In the genomic region with DNA sequence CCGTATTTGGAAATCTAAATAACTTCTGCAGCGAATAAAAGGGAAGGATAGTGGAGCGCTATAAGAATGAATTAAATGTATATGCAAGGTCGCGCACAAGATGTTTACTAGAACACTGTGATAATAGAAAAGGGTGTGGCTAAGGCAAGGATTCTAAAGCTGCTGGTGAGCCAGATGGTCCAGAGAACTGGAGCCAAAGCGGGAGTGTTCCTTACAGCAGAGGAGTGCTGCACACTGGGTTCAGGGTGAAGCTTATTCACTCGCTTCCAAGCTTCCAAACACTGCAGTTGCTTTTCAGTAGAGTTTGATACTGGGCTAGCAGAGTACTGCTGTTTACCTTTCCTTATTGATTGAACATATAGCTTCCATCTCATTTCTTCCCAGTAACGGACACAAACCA, we compare ENCODE assay signal across 15 mouse cellular contexts. TPM values are rescaled to one million over a fixed set of nuclear protein-coding genes. Genes with fewer than 3 reads are reported as not detected.
DNase-seq lines count a peak whose midpoint lies in the region; ATAC-seq and TF ChIP-seq lines count a peak whose summit lies in the region.
"Had no signal": no experiment of that assay in that cellular context is flagged by ENCODE, and none has a peak within 500 bp of the region (broad histone marks: within the 10 kb centered on the region; RNA-seq: fewer than 3 reads in every experiment).

No protein-coding gene starts in this region.

- H3K4me3 ChIP-seq in forebrain, embryonic 16.5 days (replicated peaks; ENCODE audit: low read length), result no peak overlapping the region
- no peak overlapping the region for H3K4me3 ChIP-seq in forebrain, embryonic 15.5 days
- no peak overlapping the region for H3K4me3 ChIP-seq in liver, postnatal 0 days (ENCODE audit: low read depth, low read length)
- H3K4me3 ChIP-seq in liver, embryonic 12.5 days, result no peak overlapping the region
- no peak overlapping the region for H3K4me3 ChIP-seq in neural tube, embryonic 15.5 days (replicated peaks)
- H3K4me3 ChIP-seq: hindbrain, embryonic 12.5 days; liver, embryonic 13.5 days; neural tube, embryonic 13.5 days had no signal

- ATAC-seq in forebrain, embryonic 16.5 days, result 0 out of 2 replicates have a peak, but pooled peaks have one; percentile 20
- ATAC-seq in forebrain, embryonic 15.5 days (replicated peaks), result no peak
- ATAC-seq in liver, postnatal 0 days, result no peak
- ATAC-seq in liver, embryonic 12.5 days, result no peak
- ATAC-seq in neural tube, embryonic 15.5 days (ENCODE audit: low FRiP score), result no peak

- TF ChIP-seq EP300 in liver, postnatal 0 days (IDR thresholded peaks at IDR 0.05; ENCODE audit: low read depth), result no peak

- H3K4me2 ChIP-seq in forebrain, embryonic 16.5 days (ENCODE audit: low read length), result no peak overlapping the region
- H3K4me2 ChIP-seq in forebrain, embryonic 15.5 days (replicated peaks), result no peak overlapping the region
- no peak overlapping the region for H3K4me2 ChIP-seq in liver, postnatal 0 days (ENCODE audit: low read depth, low read length)
- no peak overlapping the region for H3K4me2 ChIP-seq in liver, embryonic 12.5 days
- no peak overlapping the region for H3K4me2 ChIP-seq in neural tube, embryonic 15.5 days
- H3K4me2 ChIP-seq: hindbrain, embryonic 12.5 days; liver, embryonic 13.5 days; neural tube, embryonic 13.5 days had no signal

- no peak overlapping the region for H3K27ac ChIP-seq in forebrain, embryonic 16.5 days (ENCODE audit: low read length)
- no peak overlapping the region for H3K27ac ChIP-seq in forebrain, embryonic 15.5 days (replicated peaks)
- H3K27ac ChIP-seq in liver, postnatal 0 days (ENCODE audit: low read depth), result peak overlapping the region; percentile 5; the same call in 1 of the 2 replicates
- no peak overlapping the region for H3K27ac ChIP-seq in liver, embryonic 12.5 days
- H3K27ac ChIP-seq in neural tube, embryonic 15.5 days (replicated peaks), result no peak overlapping the region
- H3K27ac ChIP-seq: hindbrain, embryonic 12.5 days; liver, embryonic 13.5 days; neural tube, embryonic 13.5 days had no signal

- no peak overlapping the region for H3K9ac ChIP-seq in forebrain, embryonic 16.5 days (replicated peaks; ENCODE audit: low read depth, low read length)
- no peak overlapping the region for H3K9ac ChIP-seq in forebrain, embryonic 15.5 days (replicated peaks)
- H3K9ac ChIP-seq in liver, postnatal 0 days (replicated peaks), result no peak overlapping the region
- H3K9ac ChIP-seq in liver, embryonic 12.5 days, result no peak overlapping the region
- H3K9ac ChIP-seq in neural tube, embryonic 15.5 days (replicated peaks), result no peak overlapping the region
- H3K9ac ChIP-seq: hindbrain, embryonic 12.5 days; liver, embryonic 13.5 days; neural tube, embryonic 13.5 days had no signal

- TF ChIP-seq CTCF in liver, postnatal 0 days (IDR thresholded peaks at IDR 0.05; ENCODE audit: low read depth), result no peak

- H3K27me3 ChIP-seq in forebrain, embryonic 16.5 days (replicated peaks; ENCODE audit: control insufficient read depth, insufficient read depth, low read length), result no peaks in the 10 kb centered on the region
- H3K27me3 ChIP-seq in forebrain, embryonic 15.5 days, result no peaks in the 10 kb centered on the region
- H3K27me3 ChIP-seq in liver, postnatal 0 days (ENCODE audit: insufficient read depth, low read length), result no peaks in the 10 kb centered on the region
- H3K27me3 ChIP-seq in liver, embryonic 12.5 days (replicated peaks), result no peaks in the 10 kb centered on the region
- H3K27me3 ChIP-seq in neural tube, embryonic 15.5 days (replicated peaks), result no peaks in the 10 kb centered on the region
- H3K27me3 ChIP-seq: hindbrain, embryonic 12.5 days; liver, embryonic 13.5 days; neural tube, embryonic 13.5 days had no signal

- H3K4me1 ChIP-seq in forebrain, embryonic 16.5 days (replicated peaks; ENCODE audit: control insufficient read depth, insufficient read depth, low read length), result no peaks in the 10 kb centered on the region; the same call in 1 of the 2 replicates
- no peaks in the 10 kb centered on the region for H3K4me1 ChIP-seq in forebrain, embryonic 15.5 days
- no peaks in the 10 kb centered on the region for H3K4me1 ChIP-seq in liver, postnatal 0 days (ENCODE audit: insufficient read depth)
- no peaks in the 10 kb centered on the region for H3K4me1 ChIP-seq in liver, embryonic 12.5 days
- H3K4me1 ChIP-seq in neural tube, embryonic 15.5 days, result no peaks in the 10 kb centered on the region
- H3K4me1 ChIP-seq: hindbrain, embryonic 12.5 days; liver, embryonic 13.5 days; neural tube, embryonic 13.5 days had no signal

- WGBS in forebrain, embryonic 16.5 days, result 82% methylated on average over 8 of the region's 8 CpGs
- WGBS in forebrain, embryonic 15.5 days, result 78% methylated on average over 8 of the region's 8 CpGs
- 76% methylated on average over 8 of the region's 8 CpGs for WGBS in liver, postnatal 0 days (ENCODE audit: insufficient replicate concordance)
- 86% methylated on average over 8 of the region's 8 CpGs for WGBS in liver, embryonic 12.5 days (ENCODE audit: insufficient replicate concordance)
- 87% methylated on average over 8 of the region's 8 CpGs for WGBS in neural tube, embryonic 15.5 days

- no peaks in the 10 kb centered on the region for H3K36me3 ChIP-seq in forebrain, embryonic 16.5 days (ENCODE audit: control insufficient read depth, insufficient read depth)
- H3K36me3 ChIP-seq in forebrain, embryonic 15.5 days, result no peaks in the 10 kb centered on the region
- no peaks in the 10 kb centered on the region for H3K36me3 ChIP-seq in liver, postnatal 0 days (replicated peaks; ENCODE audit: insufficient read depth, low read length)
- H3K36me3 ChIP-seq in liver, embryonic 12.5 days, result no peaks in the 10 kb centered on the region
- H3K36me3 ChIP-seq in neural tube, embryonic 15.5 days, result no peaks in the 10 kb centered on the region
- H3K36me3 ChIP-seq: G1E; hindbrain, embryonic 12.5 days; liver, embryonic 13.5 days; neural tube, embryonic 13.5 days had no signal

- no peaks in the 10 kb centered on the region for H3K9me3 ChIP-seq in forebrain, embryonic 16.5 days (ENCODE audit: control insufficient read depth, low read length)
- no peaks in the 10 kb centered on the region for H3K9me3 ChIP-seq in forebrain, embryonic 15.5 days
- no peaks in the 10 kb centered on the region for H3K9me3 ChIP-seq in liver, postnatal 0 days (ENCODE audit: low read length)
- H3K9me3 ChIP-seq in liver, embryonic 12.5 days (replicated peaks), result no peaks in the 10 kb centered on the region
- H3K9me3 ChIP-seq in neural tube, embryonic 15.5 days (replicated peaks), result no peaks in the 10 kb centered on the region
- H3K9me3 ChIP-seq: G1E; hindbrain, embryonic 12.5 days; liver, embryonic 13.5 days; neural tube, embryonic 13.5 days had no signal

- no peak for DNase-seq in liver, postnatal 0 days
- DNase-seq in cerebellum, adult 11 months, result peak; percentile 30
- peak; percentile 49 to 62 for DNase-seq in cerebellum, postnatal 25 days
- no peak for DNase-seq in right cerebral cortex, adult 18-20 months
- DNase-seq: adrenal gland, postnatal 10 days; kidney, postnatal 25 days; liver, embryonic 13.5 days; thymus, postnatal 14 days had no signal

RNA-seq across cellular contexts. Expression of a gene that starts 14.5 kb away (rescaled TPM):
- 8.0 and 12.1 TPM in 2 replicates for polyA plus RNA-seq in forebrain, embryonic 16.5 days (2015; fragmentation: Nextera tagmentation; extraction: Ambion mirVana)
- polyA plus RNA-seq in forebrain, embryonic 15.5 days (2015; fragmentation: Nextera tagmentation; extraction: Ambion mirVana), result 10.2 and 10.6 TPM in 2 replicates
- polyA plus RNA-seq in liver, postnatal 0 days (2015; fragmentation: Nextera tagmentation; extraction: Ambion mirVana), result 4.5 and 6.1 TPM in 2 replicates
- polyA plus RNA-seq in liver, embryonic 12.5 days (2016; fragmentation: Nextera tagmentation; extraction: Ambion mirVana), result 0.13 and 0.49 TPM in 2 replicates
- polyA plus RNA-seq in neural tube, embryonic 15.5 days (2015; fragmentation: Nextera tagmentation; extraction: Ambion mirVana), result 13.7 and 15.6 TPM in 2 replicates
- polyA plus RNA-seq: G1E had no signal

Comparison
In these comparisons a context has a peak if more than half of its experiments do, and no peak if none do; other contexts are left out.
1. DNase-seq: peak in cerebellum, adult 11 months (single experiment) and cerebellum, postnatal 25 days (2 of 2); none in liver, postnatal 0 days (single experiment) and right cerebral cortex, adult 18-20 months (single experiment).